Mouse (Mus musculus) intestine, postnatal 0 days (tissue): ENCODE measurements around the gene Slc2a1. TPM values are rescaled to one million over a fixed set of nuclear protein-coding genes. Genes with fewer than 3 reads are reported as not detected.

Experiments used
- ATAC-seq: fragments of 200-750 bp; cut with Nextera tagmentation; 2 replicates; pipeline ENCODE4 v1.8.0; 2017; ENCODE audit warnings: mild to moderate bottlenecking, moderate TSS enrichment, moderate library complexity
- H3K27ac ChIP-seq: fragments of 300-500 bp; sonication (generic); 2 replicates; pipeline ENCODE4 v1.5.1; 2014; ENCODE audit warnings: mild to moderate bottlenecking, low read depth, low read length, moderate library complexity
- H3K27me3 ChIP-seq: fragments of 300-500 bp; sonication (generic); replicated peaks from 2 replicates; pipeline ENCODE4 v1.6.1; 2014; ENCODE audit warnings: low read length, mixed read lengths; ENCODE audit not compliant: control insufficient read depth, insufficient read depth
- H3K36me3 ChIP-seq: fragments of 300-500 bp; sonication (generic); 2 replicates; pipeline ENCODE4 v1.6.1; 2014; ENCODE audit warnings: mild to moderate bottlenecking, moderate library complexity; ENCODE audit not compliant: control insufficient read depth, insufficient read depth
- H3K4me1 ChIP-seq: fragments of 300-500 bp; sonication (generic); replicated peaks from 2 replicates; pipeline ENCODE4 v1.6.1; 2014; ENCODE audit warnings: antibody characterized with exemption, low read length, mixed read lengths; ENCODE audit not compliant: control insufficient read depth, insufficient read depth
- H3K4me2 ChIP-seq: fragments of 300-500 bp; sonication (generic); replicated peaks from 2 replicates; pipeline ENCODE4 v1.6.1; 2014; ENCODE audit warnings: low read depth, mild to moderate bottlenecking, moderate library complexity
- H3K4me3 ChIP-seq: fragments of 300-500 bp; sonication (generic); 2 replicates; pipeline ENCODE4 v1.5.1; 2014; ENCODE audit warnings: low read depth, low read length
- H3K9ac ChIP-seq: fragments of 300-500 bp; sonication (generic); 2 replicates; pipeline ENCODE4 v1.6.1; 2014; ENCODE audit warnings: mild to moderate bottlenecking, low read depth, low read length
- H3K9me3 ChIP-seq: fragments of 300-500 bp; sonication (generic); 2 replicates; pipeline ENCODE4 v1.6.1; 2016; ENCODE audit warnings: mixed run types; ENCODE audit not compliant: control insufficient read depth
- CTCF ChIP-seq: sonication (generic); IDR thresholded peaks from 2 replicates; pipeline ENCODE4 v1.5.1; 2016; ENCODE audit warnings: low read depth, mild to moderate bottlenecking, control low read depth, antibody characterized with exemption, moderate library complexity
- WGBS: fragments of 180-500 bp; shearing (Covaris S2); extraction: QIAGEN DNeasy Blood & Tissue Kit; methylation state at CpG from one replicate; pipeline ENCODE4 v1.1.7; 2014; 5-methylcytosine and 5-hydroxymethylcytosine counted together
- microRNA counts: library from miRNA; unstranded; fragments of <30 nt; microRNA quantifications from one replicate; lab custom pipeline; 2016
- microRNA-seq: library from miRNA; unstranded; fragments of <30 nt; microRNA quantifications from one replicate; pipeline ENCODE4, GENCODE M21; 2016
- polyA plus RNA-seq: library from polyadenylated mRNA; unstranded; fragments of >200 nt; fragmentation: Nextera tagmentation; extraction: Ambion mirVana; gene quantifications from 2 replicates; pipeline ENCODE4 v1.2.1, GENCODE M21; 2015

Gene Slc2a1
- polyA plus RNA-seq, 1 experiment from 2014 or later, result 18.1 TPM

DNA sequence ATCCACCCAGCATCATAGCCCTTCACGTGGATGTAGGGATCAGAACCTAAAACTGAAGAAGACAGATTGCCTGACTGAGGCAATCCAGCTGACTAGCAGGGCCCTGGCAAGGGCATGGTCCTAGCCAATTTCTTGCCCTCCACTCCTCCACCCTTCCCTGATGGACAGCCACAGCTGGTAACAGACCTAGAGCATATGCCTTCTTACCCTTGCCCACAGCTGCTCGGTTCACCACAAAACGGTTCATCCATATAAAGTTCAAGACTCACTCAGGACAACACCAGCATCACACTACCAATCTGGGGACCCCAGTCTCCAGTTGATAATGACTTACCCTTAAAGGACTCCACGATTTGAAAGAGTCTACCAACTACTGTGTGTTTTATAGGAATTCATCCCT is 77.3 kb downstream of the Slc2a1 start:
- H3K27me3 ChIP-seq, result no peaks in the 10 kb centered on the region; the same call in 1 of the 2 replicates
- H3K27ac ChIP-seq, result no peak overlapping the region
- WGBS, result 77% methylated on average over 4 of the region's 4 CpGs
- H3K4me2 ChIP-seq, result no peak overlapping the region
- TF ChIP-seq CTCF, result no peak
- ATAC-seq, result no peak
- H3K9me3 ChIP-seq, result no peaks in the 10 kb centered on the region
- H3K36me3 ChIP-seq, result no peaks in the 10 kb centered on the region
- no peaks in the 10 kb centered on the region for H3K4me1 ChIP-seq
- no peak overlapping the region for H3K9ac ChIP-seq
- no peak overlapping the region for H3K4me3 ChIP-seq

MicroRNAs within 50 kb of the gene (microRNA counts, 519-probe panel; counts per million panel counts)
- microRNA mmu-miR-1957 (lab: Ali Mortazavi, UCI), result 2,375 counts per million, percentile 20 among the panel's probes with 10 or more counts

Small RNA genes lying within 50 kb of the gene (microRNA-seq; reads per million reads assigned to microRNA genes)
- not detected for gene Mir1957a

Other genes starting within 250 kb of the Slc2a1 start
- not detected in 2 replicates for gene Olfr1331, start 244.1 kb upstream of the Slc2a1 start, polyA plus RNA-seq
- gene Olfr1330, start 220.1 kb upstream of the Slc2a1 start, polyA plus RNA-seq, result not detected in 2 replicates
- gene Olfr1329, start 191.2 kb upstream of the Slc2a1 start, polyA plus RNA-seq, result not detected in 2 replicates
- not detected in 2 replicates for gene Olfr1328, start 170.1 kb upstream of the Slc2a1 start, polyA plus RNA-seq
- gene Lao1, start 147.1 kb upstream of the Slc2a1 start, polyA plus RNA-seq, result 0.08 and 0.13 TPM in 2 replicates
- gene Zfp691, start 65.5 kb downstream of the Slc2a1 start, polyA plus RNA-seq, result 3.4 and 3.6 TPM in 2 replicates
- gene Ermap, start 81.3 kb downstream of the Slc2a1 start, polyA plus RNA-seq, result 0.05 and 0.18 TPM in 2 replicates
- 88.1 and 91.6 TPM in 2 replicates for gene Svbp, start 86.6 kb downstream of the Slc2a1 start, polyA plus RNA-seq
- gene Tmem269, start 109.5 kb downstream of the Slc2a1 start, polyA plus RNA-seq, result 0.10 and 0.12 TPM in 2 replicates
- 15.0 and 15.1 TPM in 2 replicates for gene AU022252, start 124.0 kb downstream of the Slc2a1 start, polyA plus RNA-seq
- 12.2 and 13.0 TPM in 2 replicates for gene P3h1, start 124.2 kb downstream of the Slc2a1 start, polyA plus RNA-seq
- 12.8 and 13.5 TPM in 2 replicates for gene Cldn19, start 146.7 kb downstream of the Slc2a1 start, polyA plus RNA-seq
- 530 and 553 TPM in 2 replicates for gene Ybx1, start 185.9 kb downstream of the Slc2a1 start, polyA plus RNA-seq
- 40.9 and 47.9 TPM in 2 replicates for gene Ppih, start 211.8 kb downstream of the Slc2a1 start, polyA plus RNA-seq